Mouse (Mus musculus) kidney, embryonic 15.5 days (tissue): ENCODE measurements around the gene Elmo1. TPM values are rescaled to one million over a fixed set of nuclear protein-coding genes. Genes with fewer than 3 reads are reported as not detected.

Source experiments
- ATAC-seq: fragments of 200-750 bp; cut with Nextera tagmentation; replicated peaks from 2 replicates; pipeline ENCODE4 v1.8.0; 2017; ENCODE audit warnings: moderate TSS enrichment; ENCODE audit not compliant: low FRiP score
- H3K27ac ChIP-seq: fragments of 300-500 bp; sonication (generic); 2 replicates; pipeline ENCODE4 v1.5.1; 2015; ENCODE audit warnings: mild to moderate bottlenecking, inconsistent platforms
- H3K27me3 ChIP-seq: fragments of 300-500 bp; sonication (generic); 2 replicates; pipeline ENCODE4 v1.6.1; 2015; ENCODE audit warnings: inconsistent platforms
- H3K36me3 ChIP-seq: fragments of 300-500 bp; sonication (generic); 2 replicates; pipeline ENCODE4 v1.6.1; 2015; ENCODE audit warnings: inconsistent platforms
- H3K4me1 ChIP-seq: fragments of 300-500 bp; sonication (generic); 2 replicates; pipeline ENCODE4 v1.6.1; 2015; ENCODE audit warnings: inconsistent platforms
- H3K4me2 ChIP-seq: fragments of 300-500 bp; sonication (generic); 2 replicates; pipeline ENCODE4 v1.6.1; 2015; ENCODE audit warnings: moderate library complexity, mild to moderate bottlenecking, inconsistent platforms
- H3K4me3 ChIP-seq: fragments of 300-500 bp; sonication (generic); replicated peaks from 2 replicates; pipeline ENCODE4 v1.5.1; 2015; ENCODE audit warnings: mild to moderate bottlenecking, inconsistent platforms
- H3K9ac ChIP-seq: fragments of 300-500 bp; sonication (generic); 2 replicates; pipeline ENCODE4 v1.6.1; 2015; ENCODE audit warnings: mild to moderate bottlenecking, inconsistent platforms
- H3K9me3 ChIP-seq: fragments of 300-500 bp; sonication (generic); replicated peaks from 2 replicates; pipeline ENCODE4 v1.6.1; 2016; ENCODE audit warnings: inconsistent platforms
- WGBS: fragments of 180-500 bp; shearing (Covaris S2); methylation state at CpG from one replicate; pipeline ENCODE4 v1.1.7; 2015; ENCODE audit warnings: mixed read lengths; 5-methylcytosine and 5-hydroxymethylcytosine counted together
- polyA plus RNA-seq: library from polyadenylated mRNA; unstranded; fragments of >200 nt; fragmentation: Nextera tagmentation; extraction: Ambion mirVana; gene quantifications from 2 replicates; pipeline ENCODE4 v1.2.1, GENCODE M21; 2015

Elmo1 gene
- polyA plus RNA-seq, 1 experiment from 2014 or later = 16.1 TPM

DNA sequence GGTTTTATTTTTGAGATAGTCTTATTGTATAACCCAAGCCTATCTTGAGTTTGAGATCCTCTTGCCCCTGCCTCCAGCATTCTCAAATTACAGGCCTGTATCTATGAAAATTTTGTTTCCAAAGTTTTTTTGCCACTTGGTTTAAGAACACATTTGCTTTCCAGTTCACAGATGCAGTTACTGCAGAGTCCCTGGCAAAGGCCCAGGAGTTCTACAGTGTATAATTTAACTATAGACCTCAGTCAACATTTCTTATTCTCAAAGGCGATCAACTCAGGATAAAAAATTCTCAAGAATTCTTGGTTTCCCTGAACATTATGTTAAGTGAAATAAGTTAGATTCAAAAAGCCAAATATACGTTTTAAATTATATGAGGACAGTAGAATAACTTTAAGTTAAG is 115.3 kb downstream of the Elmo1 start:
- no peak for ATAC-seq
- no peaks in the 10 kb centered on the region for H3K27me3 ChIP-seq
- no peak overlapping the region for H3K4me3 ChIP-seq
- no peak overlapping the region for H3K27ac ChIP-seq
- WGBS = 84% methylated on average over 2 of the region's 2 CpGs
- no peaks in the 10 kb centered on the region for H3K4me1 ChIP-seq
- no peak overlapping the region for H3K9ac ChIP-seq
- no peaks in the 10 kb centered on the region for H3K36me3 ChIP-seq
- no peaks in the 10 kb centered on the region for H3K9me3 ChIP-seq
- no peak overlapping the region for H3K4me2 ChIP-seq

DNA sequence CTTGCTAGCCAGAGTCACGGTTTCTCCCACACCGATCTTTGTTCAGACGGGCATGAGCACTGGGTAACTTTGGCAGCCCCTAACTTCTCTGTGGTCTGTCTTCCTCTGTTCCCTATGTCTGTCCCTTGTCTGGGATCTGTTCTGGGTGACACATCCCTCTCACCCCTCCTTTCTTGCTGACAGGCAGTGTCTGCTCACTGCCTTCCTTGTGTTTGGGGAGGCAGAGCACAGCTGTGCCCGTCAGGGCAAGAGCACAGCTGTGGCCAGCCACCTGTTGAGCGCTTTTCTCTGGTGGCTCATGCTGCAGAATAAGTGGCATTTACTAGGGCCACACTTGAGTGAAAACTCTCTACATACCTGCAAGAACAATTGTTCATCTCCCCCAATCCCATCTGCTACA is 116.7 kb downstream of the Elmo1 start:
- no peaks in the 10 kb centered on the region for H3K9me3 ChIP-seq
- no peaks in the 10 kb centered on the region for H3K4me1 ChIP-seq
- H3K4me3 ChIP-seq = no peak overlapping the region
- no peaks in the 10 kb centered on the region for H3K27me3 ChIP-seq
- WGBS = 69% methylated on average over 5 of the region's 5 CpGs
- H3K9ac ChIP-seq = no peak overlapping the region
- ATAC-seq = 0 out of 2 replicates have a peak, but pooled peaks have one; percentile 40
- H3K36me3 ChIP-seq = no peaks in the 10 kb centered on the region
- H3K4me2 ChIP-seq = no peak overlapping the region
- no peak overlapping the region for H3K27ac ChIP-seq

GRCm38 (mm10) chr13:20207950-20208642 is 117.7 kb downstream of the Elmo1 start:
- H3K27ac ChIP-seq = no peak overlapping the region
- ATAC-seq = peak; percentile 29; the same call in 1 of the 2 replicates
- no peak overlapping the region for H3K9ac ChIP-seq
- 53% methylated on average over 7 of the region's 7 CpGs for whole genome bisulfite sequencing
- no peaks in the 10 kb centered on the region for H3K9me3 ChIP-seq
- H3K4me3 ChIP-seq = no peak overlapping the region
- H3K27me3 ChIP-seq = no peaks in the 10 kb centered on the region
- no peak overlapping the region for H3K4me2 ChIP-seq
- H3K4me1 ChIP-seq = no peaks in the 10 kb centered on the region
- no peaks in the 10 kb centered on the region for H3K36me3 ChIP-seq

DNA sequence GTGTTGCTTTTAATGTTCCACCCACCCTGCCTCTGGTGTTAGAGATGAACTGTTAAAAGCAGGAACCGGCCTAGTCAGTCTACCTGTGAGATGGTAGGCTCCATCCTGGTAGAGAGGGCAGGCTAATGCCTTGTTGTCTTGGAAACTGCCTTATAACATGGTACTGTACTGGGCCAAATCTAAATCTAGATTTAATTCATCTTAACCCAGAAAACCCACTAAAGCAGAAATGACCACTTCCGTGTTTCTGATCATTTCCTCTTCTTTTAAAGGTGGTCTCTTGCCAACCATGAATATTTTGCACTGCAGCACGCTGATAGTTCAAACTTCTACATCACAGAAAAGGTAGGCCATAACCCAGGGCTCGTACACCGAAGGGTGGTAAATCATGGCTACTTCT is 118.5 kb downstream of the Elmo1 start:
- H3K36me3 ChIP-seq = no peaks in the 10 kb centered on the region
- H3K27ac ChIP-seq = no peak overlapping the region
- 93% methylated on average over 5 of the region's 5 CpGs for WGBS
- ATAC-seq = no peak
- H3K4me1 ChIP-seq = no peaks in the 10 kb centered on the region
- no peak overlapping the region for H3K9ac ChIP-seq
- no peaks in the 10 kb centered on the region for H3K9me3 ChIP-seq
- no peaks in the 10 kb centered on the region for H3K27me3 ChIP-seq
- H3K4me3 ChIP-seq = no peak overlapping the region
- no peak overlapping the region for H3K4me2 ChIP-seq

DNA sequence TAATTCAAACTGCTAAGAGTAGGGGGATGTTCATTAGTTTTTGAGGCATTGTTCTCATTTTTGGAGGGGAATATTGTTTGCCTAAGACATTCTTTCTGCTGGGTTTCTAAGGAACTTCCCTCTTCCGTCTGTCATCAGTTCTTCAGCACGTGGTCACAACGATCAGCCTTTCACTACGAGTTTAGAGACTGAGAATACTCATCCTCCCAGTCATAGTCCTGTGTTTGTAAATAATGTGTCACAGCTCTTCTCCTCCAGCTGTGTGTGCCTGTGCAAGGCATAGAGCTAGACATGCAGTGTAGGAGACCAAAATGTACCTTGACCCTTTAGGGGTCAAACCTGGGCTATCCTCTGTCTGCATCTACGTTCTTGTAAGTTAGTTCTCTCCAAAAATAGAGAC is 121.4 kb downstream of the Elmo1 start:
- H3K27me3 ChIP-seq = no peaks in the 10 kb centered on the region
- H3K4me1 ChIP-seq = no peaks in the 10 kb centered on the region
- H3K9ac ChIP-seq = no peak overlapping the region
- no peaks in the 10 kb centered on the region for H3K9me3 ChIP-seq
- H3K4me2 ChIP-seq = no peak overlapping the region
- H3K36me3 ChIP-seq = no peaks in the 10 kb centered on the region
- no peak for ATAC-seq
- H3K27ac ChIP-seq = no peak overlapping the region
- 77% methylated on average over 5 of the region's 5 CpGs for WGBS
- no peak overlapping the region for H3K4me3 ChIP-seq

GRCm38 (mm10) chr13:20212665-20213064 is 122.3 kb downstream of the Elmo1 start:
- H3K9me3 ChIP-seq = no peaks in the 10 kb centered on the region
- H3K27ac ChIP-seq = no peak overlapping the region
- no peak overlapping the region for H3K9ac ChIP-seq
- H3K4me2 ChIP-seq = no peak overlapping the region
- no peak overlapping the region for H3K4me3 ChIP-seq
- H3K36me3 ChIP-seq = no peaks in the 10 kb centered on the region
- ATAC-seq = no peak
- H3K27me3 ChIP-seq = no peaks in the 10 kb centered on the region
- no peaks in the 10 kb centered on the region for H3K4me1 ChIP-seq
- WGBS = 92% methylated on average over 6 of the region's 6 CpGs

DNA sequence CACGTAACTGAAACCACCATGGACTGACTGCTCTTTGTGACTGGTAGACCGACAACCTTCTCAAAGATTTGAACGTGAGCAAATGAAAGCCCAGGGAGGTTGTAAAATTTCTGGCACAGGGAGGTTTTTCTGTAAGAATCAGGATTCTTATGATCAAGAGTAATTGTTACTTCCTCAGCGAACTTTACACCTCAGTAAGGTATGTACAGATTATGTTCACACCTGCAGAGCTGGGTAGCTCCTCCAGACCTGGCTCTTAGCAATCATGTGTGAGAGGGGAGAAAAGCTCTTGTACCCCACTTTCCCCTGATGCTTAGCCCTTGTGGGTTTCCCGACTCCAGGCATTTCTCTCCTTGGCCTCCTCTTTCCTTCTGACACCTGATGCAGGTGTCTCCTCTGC is 123.5 kb downstream of the Elmo1 start:
- no peak overlapping the region for H3K9ac ChIP-seq
- no peak for ATAC-seq
- 73% methylated on average over 5 of the region's 5 CpGs for WGBS
- no peaks in the 10 kb centered on the region for H3K27me3 ChIP-seq
- no peak overlapping the region for H3K4me3 ChIP-seq
- H3K36me3 ChIP-seq = no peaks in the 10 kb centered on the region
- no peak overlapping the region for H3K27ac ChIP-seq
- no peaks in the 10 kb centered on the region for H3K4me1 ChIP-seq
- no peaks in the 10 kb centered on the region for H3K9me3 ChIP-seq
- H3K4me2 ChIP-seq = no peak overlapping the region

GRCm38 (mm10) chr13:20217453-20218090 is 127.2 kb downstream of the Elmo1 start:
- H3K27ac ChIP-seq = no peak overlapping the region
- H3K4me2 ChIP-seq = no peak overlapping the region
- no peak overlapping the region for H3K9ac ChIP-seq
- no peak overlapping the region for H3K4me3 ChIP-seq
- H3K27me3 ChIP-seq = no peaks in the 10 kb centered on the region
- no peaks in the 10 kb centered on the region for H3K9me3 ChIP-seq
- no peaks in the 10 kb centered on the region for H3K4me1 ChIP-seq
- WGBS = 53% methylated on average over 4 of the region's 4 CpGs
- no peak for ATAC-seq
- H3K36me3 ChIP-seq = no peaks in the 10 kb centered on the region

GRCm38 (mm10) chr13:20218126-20218525 is 127.7 kb downstream of the Elmo1 start:
- 66% methylated on average over 4 of the region's 4 CpGs for WGBS
- ATAC-seq = no peak
- Histone ChIP-seq H3K36me3 (no peaks in the 10 kb centered on the region), H3K27me3 (no peaks in the 10 kb centered on the region), H3K4me3 (no peak overlapping the region), H3K27ac (no peak overlapping the region), H3K9ac (no peak overlapping the region), H3K4me1 (no peaks in the 10 kb centered on the region), H3K4me2 (no peak overlapping the region), H3K9me3 (no peaks in the 10 kb centered on the region)

DNA sequence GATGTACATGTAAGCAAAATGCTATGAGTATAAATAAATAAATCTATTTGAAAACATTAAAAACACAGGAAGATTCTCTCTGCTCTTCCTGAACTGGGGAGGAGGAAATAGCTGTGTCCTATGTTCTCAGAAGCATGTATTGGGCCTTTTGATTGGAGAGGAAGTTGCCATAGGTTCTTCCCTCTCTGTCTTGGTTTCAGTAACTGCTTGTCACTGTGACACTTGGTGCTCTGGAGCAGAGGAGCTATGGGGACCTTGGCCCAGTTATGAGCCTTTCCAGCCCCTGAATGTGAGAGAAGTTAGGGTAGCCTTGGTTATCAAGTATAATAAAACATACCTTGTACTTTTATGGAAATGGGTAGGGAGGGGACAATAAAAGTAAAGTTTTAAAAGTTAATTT is 130.0 kb downstream of the Elmo1 start:
- Histone ChIP-seq H3K36me3 (no peaks in the 10 kb centered on the region), H3K9ac (no peak overlapping the region), H3K4me1 (no peaks in the 10 kb centered on the region), H3K9me3 (no peaks in the 10 kb centered on the region), H3K27ac (no peak overlapping the region), H3K27me3 (no peaks in the 10 kb centered on the region), H3K4me2 (no peak overlapping the region), H3K4me3 (no peak overlapping the region)
- no peak for ATAC-seq

GRCm38 (mm10) chr13:20227923-20228705 is 137.7 kb downstream of the Elmo1 start:
- Histone ChIP-seq H3K36me3 (no peaks in the 10 kb centered on the region), H3K4me2 (no peak overlapping the region), H3K9ac (no peak overlapping the region), H3K9me3 (no peaks in the 10 kb centered on the region), H3K27ac (no peak overlapping the region), H3K4me3 (no peak overlapping the region), H3K27me3 (no peaks in the 10 kb centered on the region), H3K4me1 (0 out of 2 replicates have a peak, but pooled peaks cover 4% of the 10 kb centered on the region)
- WGBS = 76% methylated on average over 11 of the region's 11 CpGs
- no peak for ATAC-seq
